10 mouse cellular contexts compared by ENCODE assay signal in genomic region chr12:111743419-111743818, GRCm38 (mm10). TPM values are rescaled to one million over a fixed set of nuclear protein-coding genes. Genes with fewer than 3 reads are reported as not detected.
DNase-seq lines count a peak whose midpoint lies in the region; ATAC-seq and TF ChIP-seq lines count a peak whose summit lies in the region.
"Had no signal": no experiment of that assay in that cellular context is flagged by ENCODE, and none has a peak within 500 bp of the region (broad histone marks: within the 10 kb centered on the region; RNA-seq: fewer than 3 reads in every experiment).

No protein-coding gene starts in this region.

- peak; percentile 45; the same call in 1 of the 2 replicates for TF ChIP-seq EP300 in lung, postnatal 0 days (IDR thresholded peaks at IDR 0.05)

- H3K4me3 ChIP-seq in hindbrain, postnatal 0 days (ENCODE audit: low read length): no peak overlapping the region
- H3K4me3 ChIP-seq in hindbrain, embryonic 14.5 days (replicated peaks; ENCODE audit: low read length): no peak overlapping the region
- H3K4me3 ChIP-seq in lung, postnatal 0 days (ENCODE audit: low read depth, low read length): no peak overlapping the region

- no peak for DNase-seq in hindbrain, postnatal 0 days (ENCODE audit: low spot score)
- DNase-seq in hindbrain, embryonic 14.5 days (ENCODE audit: low spot score): no peak
- peak; percentile 39 for DNase-seq in NIH3T3 (ENCODE audit: low read depth)
- DNase-seq in heart, postnatal 4 days: peak; percentile 57
- DNase-seq in lung, postnatal 0 days (ENCODE audit: low spot score): peak; percentile 83
- no peak for DNase-seq in left cerebral cortex, postnatal 10 days (ENCODE audit: extremely low spot score in 1 of 2, low spot score in 2 of 2)
- DNase-seq in frontal cortex, adult 2 months (ENCODE audit: extremely low spot score in 1 of 2, low spot score in 1 of 2): no peak
- no peak for DNase-seq in ovary, postnatal 14 days (ENCODE audit: low spot score)
- DNase-seq: adrenal gland, adult 8-10 months; gastrocnemius, postnatal 25 days had no signal

- H3K4me1 ChIP-seq in hindbrain, postnatal 0 days (ENCODE audit: insufficient read depth, low read length): no peaks in the 10 kb centered on the region
- H3K4me1 ChIP-seq in hindbrain, embryonic 14.5 days (replicated peaks; ENCODE audit: control insufficient read depth, insufficient read depth, low read length): 0 out of 2 replicates have a peak, but pooled peaks cover 3% of the 10 kb centered on the region
- peaks cover 8% of the 10 kb centered on the region; the same call in 1 of the 2 replicates for H3K4me1 ChIP-seq in lung, postnatal 0 days (ENCODE audit: insufficient read depth, low read depth, low read length)

- no peak for ATAC-seq in hindbrain, postnatal 0 days
- no peak for ATAC-seq in hindbrain, embryonic 14.5 days (ENCODE audit: low FRiP score)
- peak; percentile 83 for ATAC-seq in lung, postnatal 0 days

- peak overlapping the region; percentile 36; the same call in 1 of the 2 replicates for H3K27ac ChIP-seq in hindbrain, postnatal 0 days
- no peak overlapping the region for H3K27ac ChIP-seq in hindbrain, embryonic 14.5 days
- peak overlapping the region; percentile 35; the same call in 1 of the 2 replicates for H3K27ac ChIP-seq in lung, postnatal 0 days (ENCODE audit: low read length)

- TF ChIP-seq CTCF in hindbrain, postnatal 0 days (IDR thresholded peaks at IDR 0.05; ENCODE audit: low read depth): no peak
- TF ChIP-seq CTCF in lung, postnatal 0 days (IDR thresholded peaks at IDR 0.05): no peak

- no peaks in the 10 kb centered on the region for H3K27me3 ChIP-seq in hindbrain, postnatal 0 days (ENCODE audit: insufficient read depth, low read length)
- no peaks in the 10 kb centered on the region for H3K27me3 ChIP-seq in hindbrain, embryonic 14.5 days (ENCODE audit: control insufficient read depth, insufficient read depth, low read length)
- H3K27me3 ChIP-seq in lung, postnatal 0 days (replicated peaks; ENCODE audit: insufficient read depth, low read length): no peaks in the 10 kb centered on the region

- intact Hi-C loops in left cerebral cortex, postnatal 10 days (cut with DNase I): no loop called here

- no peak overlapping the region for H3K4me2 ChIP-seq in hindbrain, postnatal 0 days (ENCODE audit: low read depth, low read length)
- no peak overlapping the region for H3K4me2 ChIP-seq in hindbrain, embryonic 14.5 days (replicated peaks)
- no peak overlapping the region for H3K4me2 ChIP-seq in lung, postnatal 0 days (replicated peaks; ENCODE audit: low read depth, low read length)

- no peak overlapping the region for H3K9ac ChIP-seq in hindbrain, postnatal 0 days (replicated peaks; ENCODE audit: low read length)
- no peak overlapping the region for H3K9ac ChIP-seq in hindbrain, embryonic 14.5 days
- H3K9ac ChIP-seq in lung, postnatal 0 days (replicated peaks; ENCODE audit: low read depth): no peak overlapping the region

- no peaks in the 10 kb centered on the region for H3K36me3 ChIP-seq in hindbrain, postnatal 0 days (ENCODE audit: insufficient read depth, low read length)
- H3K36me3 ChIP-seq in hindbrain, embryonic 14.5 days (replicated peaks; ENCODE audit: control insufficient read depth, insufficient read depth): no peaks in the 10 kb centered on the region
- H3K36me3 ChIP-seq in lung, postnatal 0 days (ENCODE audit: insufficient read depth, low read length): no peaks in the 10 kb centered on the region

- no peaks in the 10 kb centered on the region for H3K9me3 ChIP-seq in hindbrain, postnatal 0 days (ENCODE audit: low read length)
- no peaks in the 10 kb centered on the region for H3K9me3 ChIP-seq in hindbrain, embryonic 14.5 days (ENCODE audit: control insufficient read depth, low read length)
- no peaks in the 10 kb centered on the region for H3K9me3 ChIP-seq in lung, postnatal 0 days (ENCODE audit: low read length)

- 72% methylated on average over 2 of the region's 2 CpGs for WGBS in hindbrain, postnatal 0 days
- WGBS in hindbrain, embryonic 14.5 days: 89% methylated on average over 2 of the region's 2 CpGs
- WGBS in lung, postnatal 0 days: 46% methylated on average over 2 of the region's 2 CpGs

RNA-seq across cellular contexts. Expression of gene Klc1, which starts 15.2 kb away (rescaled TPM):
- total RNA-seq in hindbrain, postnatal 0 days (2014; rRNA removed): 421 and 496 TPM in 2 replicates
- 583 and 600 TPM in 2 replicates for polyA plus RNA-seq in hindbrain, postnatal 0 days (2015; fragmentation: Nextera tagmentation; extraction: Ambion mirVana)
- polyA plus RNA-seq in hindbrain, embryonic 14.5 days (2014; fragmentation: Nextera tagmentation; extraction: Ambion mirVana): 586 and 635 TPM in 2 replicates
- 100 to 1,000 TPM; 159 to 169 TPM for total RNA-seq in heart, postnatal 4 days (2021)
- 86.1 and 89.6 TPM in 2 replicates for polyA plus RNA-seq in lung, postnatal 0 days (2015; fragmentation: Nextera tagmentation; extraction: Ambion mirVana)
- total RNA-seq in left cerebral cortex, postnatal 10 days (2021): 100 to 1,000 TPM; 901 to 907 TPM
- polyA plus RNA-seq in frontal cortex, adult 2 months (2012; rRNA removed): 916 and 954 TPM in 2 replicates

RNA-seq across cellular contexts. Expression of gene Apopt1, which starts 30.4 kb away (rescaled TPM):
- total RNA-seq in hindbrain, postnatal 0 days (2014; rRNA removed): 23.6 and 28.1 TPM in 2 replicates
- polyA plus RNA-seq in hindbrain, postnatal 0 days (2015; fragmentation: Nextera tagmentation; extraction: Ambion mirVana): 60.3 and 63.9 TPM in 2 replicates
- polyA plus RNA-seq in hindbrain, embryonic 14.5 days (2014; fragmentation: Nextera tagmentation; extraction: Ambion mirVana): 48.2 and 61.4 TPM in 2 replicates
- 10 to 100 TPM; 40.0 to 42.1 TPM for total RNA-seq in heart, postnatal 4 days (2021)
- 42.3 and 43.1 TPM in 2 replicates for polyA plus RNA-seq in lung, postnatal 0 days (2015; fragmentation: Nextera tagmentation; extraction: Ambion mirVana)
- total RNA-seq in left cerebral cortex, postnatal 10 days (2021): 10 to 100 TPM; 37.9 to 38.6 TPM
- polyA plus RNA-seq in frontal cortex, adult 2 months (2012; rRNA removed): 50.6 and 53.8 TPM in 2 replicates

RNA-seq across cellular contexts. Expression of gene Bag5, which starts 30.4 kb away (rescaled TPM):
- total RNA-seq in hindbrain, postnatal 0 days (2014; rRNA removed): 21.1 and 22.7 TPM in 2 replicates
- polyA plus RNA-seq in hindbrain, postnatal 0 days (2015; fragmentation: Nextera tagmentation; extraction: Ambion mirVana): 60.1 and 64.3 TPM in 2 replicates
- polyA plus RNA-seq in hindbrain, embryonic 14.5 days (2014; fragmentation: Nextera tagmentation; extraction: Ambion mirVana): 65.5 and 71.6 TPM in 2 replicates
- 10 to 100 TPM; 29.3 to 32.6 TPM for total RNA-seq in heart, postnatal 4 days (2021)
- 48.9 and 52.5 TPM in 2 replicates for polyA plus RNA-seq in lung, postnatal 0 days (2015; fragmentation: Nextera tagmentation; extraction: Ambion mirVana)
- total RNA-seq in left cerebral cortex, postnatal 10 days (2021): 10 to 100 TPM; 40.6 to 43.2 TPM
- polyA plus RNA-seq in frontal cortex, adult 2 months (2012; rRNA removed): 54.7 and 55.0 TPM in 2 replicates

Comparison
In these comparisons a context has a peak if more than half of its experiments do, and no peak if none do; other contexts are left out.
1. DNase-seq: peak in NIH3T3 (single experiment), heart, postnatal 4 days (single experiment) and lung, postnatal 0 days (single experiment); none in hindbrain, postnatal 0 days (single experiment), hindbrain, embryonic 14.5 days (single experiment), left cerebral cortex, postnatal 10 days (0 of 2), frontal cortex, adult 2 months (0 of 2) and ovary, postnatal 14 days (single experiment).